Mouse (Mus musculus) stomach, postnatal 0 days (tissue): ENCODE data around the gene Ank3.

ENCODE experiments used
- CTCF ChIP-seq: IDR thresholded peaks from 2 replicates; pipeline ENCODE4 v1.5.1; 2016; ENCODE audit warnings: antibody characterized with exemption, low read depth, mild to moderate bottlenecking, moderate library complexity
- EP300 ChIP-seq: optimal IDR thresholded peaks from 2 replicates; pipeline ENCODE3; 2016; ENCODE audit warnings: antibody characterized with exemption

- TF ChIP-seq EP300 = no peak
- TF ChIP-seq CTCF = no peak
These were observed 415.4 kb downstream of the Ank3 start for GRCm38 (mm10) chr10:69813823-69814522.
